Mouse (Mus musculus) brown adipose tissue, adult 24 weeks (tissue): ENCODE results near the gene Nrbp1. TPM values are rescaled to one million over a fixed set of nuclear protein-coding genes. Genes with fewer than 3 reads are reported as not detected.

Experiments
- H3K27ac ChIP-seq: fragments of 200-500 bp; replicated peaks from 2 replicates; pipeline ENCODE4 v1.5.1; 2012; ENCODE audit warnings: low read depth, mild to moderate bottlenecking, low read length
- H3K4me1 ChIP-seq: fragments of 200-500 bp; 2 replicates; pipeline ENCODE4 v1.6.1; 2012; ENCODE audit warnings: low read length, mixed read lengths; ENCODE audit not compliant: control insufficient read depth, insufficient read depth, insufficient read length
- H3K4me3 ChIP-seq: fragments of 200-500 bp; 2 replicates; pipeline ENCODE4 v1.5.1; 2012; ENCODE audit warnings: low read depth, mild to moderate bottlenecking, low read length, moderate library complexity; ENCODE audit not compliant: insufficient read depth
- polyA plus RNA-seq: library from polyadenylated mRNA; stranded (reverse); fragments of >200 nt; gene quantifications from 2 replicates; pipeline ENCODE4 v1.2.4, GENCODE M21; 2012; ENCODE audit not compliant: missing spikeins, insufficient read depth, insufficient read length

Gene Nrbp1
- polyA plus RNA-seq, 1 experiment = 33.7 TPM

DNA sequence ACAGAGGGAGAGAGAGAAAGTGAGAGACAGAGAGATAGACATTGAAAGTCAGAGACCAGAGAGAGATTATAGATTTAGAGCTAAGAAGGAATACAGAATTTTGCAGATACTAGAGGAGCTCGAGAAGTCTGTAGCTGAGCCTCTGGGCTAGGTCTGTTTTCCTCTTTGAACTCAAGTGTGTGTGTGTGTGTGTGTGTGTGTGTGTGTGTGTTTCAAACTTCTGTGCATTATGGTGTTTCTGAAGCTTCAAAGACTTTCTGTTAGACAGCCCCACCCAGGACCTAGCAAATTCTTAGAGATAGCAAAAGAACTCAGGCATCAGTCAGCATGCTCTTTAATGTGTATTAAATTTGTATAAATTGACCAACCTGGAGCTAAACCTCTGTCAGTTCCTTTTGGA, 14.0 kb upstream of the Nrbp1 start:
- no peaks in the 10 kb centered on the region for H3K4me1 ChIP-seq
- H3K4me3 ChIP-seq = no peak overlapping the region
- H3K27ac ChIP-seq = no peak overlapping the region

DNA sequence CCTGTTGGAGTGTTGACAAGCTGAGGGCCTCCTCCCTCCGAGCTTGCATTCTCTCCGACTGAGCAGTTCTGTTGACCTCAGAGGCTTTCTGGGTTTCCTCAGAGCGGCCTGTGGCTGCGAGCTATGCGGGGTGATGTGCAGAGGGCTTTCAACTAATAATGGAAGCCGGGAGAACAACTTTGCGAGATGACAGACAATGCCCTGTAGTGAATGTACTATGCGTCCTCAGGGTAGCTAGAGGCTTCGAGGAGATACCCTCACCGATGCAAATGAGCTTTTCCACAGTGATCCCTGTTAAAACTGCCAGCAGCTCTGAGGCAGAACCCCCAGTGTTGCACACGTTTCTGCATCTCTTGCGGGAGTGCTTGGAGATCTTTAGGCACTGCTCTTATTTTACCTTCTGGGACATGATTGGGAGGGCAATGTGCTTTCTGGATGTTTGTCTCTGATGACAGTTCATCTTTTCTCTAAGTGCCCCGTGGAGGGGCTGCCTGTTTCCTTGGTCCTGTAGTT, 914 bp downstream of the Nrbp1 start:
- H3K27ac ChIP-seq = peak overlapping the region; percentile 57
- H3K4me1 ChIP-seq = peaks cover 4% of the 10 kb centered on the region; the same call in 1 of the 2 replicates
- H3K4me3 ChIP-seq = peak overlapping the region; percentile 89

DNA sequence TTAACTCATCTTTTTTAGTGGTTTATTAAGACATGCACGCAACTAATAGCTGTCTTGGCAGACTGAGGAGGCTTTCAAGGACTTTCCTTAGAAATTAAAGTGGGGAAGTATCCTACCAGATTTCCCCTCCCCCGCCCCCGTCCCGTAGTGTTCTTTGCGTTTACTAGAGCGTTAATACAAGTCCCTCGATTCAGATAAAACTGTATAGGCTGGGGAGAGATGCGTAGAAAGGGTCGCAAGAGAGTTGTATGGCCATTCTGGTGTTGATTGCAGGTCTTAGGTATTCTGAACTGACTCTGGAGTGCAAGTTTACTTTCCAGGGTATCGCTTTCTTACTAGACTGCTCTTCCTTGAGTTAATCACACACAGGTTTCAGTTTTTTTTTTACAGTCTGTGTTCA, 1.5 kb downstream of the Nrbp1 start:
- H3K4me3 ChIP-seq = peak overlapping the region; percentile 89; the same call in 1 of the 2 replicates
- H3K27ac ChIP-seq = no peak overlapping the region
- peaks cover 4% of the 10 kb centered on the region; the same call in 1 of the 2 replicates for H3K4me1 ChIP-seq

DNA sequence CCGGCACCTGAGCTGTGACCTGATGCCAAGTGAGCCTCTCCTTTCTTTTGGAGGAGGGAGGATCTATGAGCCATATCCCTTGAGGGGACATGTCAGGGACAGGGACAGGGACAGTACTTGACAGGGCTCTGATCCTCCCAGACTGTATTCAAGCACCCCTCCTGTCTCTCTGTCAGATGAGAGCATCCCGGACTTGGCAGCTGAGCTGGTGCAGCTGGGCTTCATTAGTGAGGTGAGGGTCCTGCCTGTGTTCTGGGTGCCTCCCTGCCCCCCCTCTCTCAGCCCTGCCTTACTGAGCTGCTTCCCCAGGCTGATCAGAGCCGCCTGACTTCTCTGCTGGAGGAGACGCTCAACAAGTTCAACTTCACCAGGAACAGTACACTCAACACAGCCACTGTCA, 10.1 kb downstream of the Nrbp1 start:
- Histone ChIP-seq H3K4me1 (peaks cover 9% of the 10 kb centered on the region), H3K27ac (no peak overlapping the region), H3K4me3 (no peak overlapping the region)

- peaks cover 9% of the 10 kb centered on the region for H3K4me1 ChIP-seq
- no peak within 1 kb of the TSS for H3K27ac ChIP-seq
- H3K4me3 ChIP-seq = no peak within 1 kb of the TSS
Observed at GRCm38 (mm10) chr5:31251541-31252101, 11.0 kb downstream of the Nrbp1 start, which contains the start of gene Krtcap3. Krtcap3 (plus strand) TSS chr5:31251691.

DNA sequence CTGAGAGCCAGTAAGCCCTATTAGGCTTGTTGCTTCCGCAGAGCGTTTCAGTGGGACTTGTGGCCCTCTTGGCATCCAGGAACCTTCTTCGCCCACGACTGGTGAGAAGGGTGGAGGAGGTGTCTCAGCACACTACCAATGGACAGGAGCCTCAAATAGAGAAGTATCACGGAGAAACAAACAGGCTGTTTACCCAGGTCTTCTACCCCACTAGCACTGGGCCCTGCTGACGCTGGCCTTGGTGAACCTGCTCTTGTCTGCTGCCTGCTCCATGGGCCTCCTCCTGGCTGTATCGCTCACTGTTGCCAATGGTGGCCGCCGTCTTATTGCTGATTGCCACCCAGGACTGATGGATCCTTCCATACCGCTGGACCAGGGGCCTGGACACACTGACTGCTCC, 11.5 kb downstream of the Nrbp1 start:
- no peak overlapping the region for H3K27ac ChIP-seq
- no peak overlapping the region for H3K4me3 ChIP-seq
- peaks cover 9% of the 10 kb centered on the region for H3K4me1 ChIP-seq

GRCm38 (mm10) chr5:31252795-31253545, 12.3 kb downstream of the Nrbp1 start:
- Histone ChIP-seq H3K4me3 (no peak overlapping the region), H3K4me1 (peaks cover 9% of the 10 kb centered on the region), H3K27ac (0 out of 2 replicates have a peak overlapping the region, but pooled peaks have one; percentile 14)

GRCm38 (mm10) chr5:31253806-31254205, 13.1 kb downstream of the Nrbp1 start:
- 0 out of 2 replicates have a peak overlapping the region, but pooled peaks have one; percentile 8 for H3K4me3 ChIP-seq
- peaks cover 9% of the 10 kb centered on the region for H3K4me1 ChIP-seq
- peak overlapping the region; percentile 81 for H3K27ac ChIP-seq

DNA sequence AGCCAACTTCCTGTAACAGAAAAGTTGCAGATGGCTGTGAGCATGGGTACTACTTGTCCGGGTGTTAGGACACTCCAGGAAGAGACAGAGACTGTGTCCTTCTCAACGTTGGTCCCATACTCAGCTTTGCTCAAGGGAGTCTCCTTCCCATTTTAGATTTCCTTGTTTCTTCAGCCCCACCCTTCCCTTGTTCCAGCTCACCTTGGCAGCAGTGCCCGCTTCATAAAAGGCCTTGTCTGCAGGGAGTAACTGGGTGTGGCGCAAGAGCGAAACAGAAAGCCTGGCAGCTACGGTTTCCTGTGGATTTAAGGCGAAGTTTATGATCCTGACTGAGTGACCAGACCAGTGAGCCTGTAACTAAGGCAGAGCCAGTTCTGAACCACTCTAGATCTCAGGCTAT, 13.8 kb downstream of the Nrbp1 start:
- H3K4me1 ChIP-seq = peaks cover 9% of the 10 kb centered on the region
- peak overlapping the region; percentile 8 for H3K4me3 ChIP-seq
- peak overlapping the region; percentile 81 for H3K27ac ChIP-seq

- Histone ChIP-seq H3K4me1 (peaks cover 9% of the 10 kb centered on the region), H3K4me3 (no peak overlapping the region), H3K27ac (peak overlapping the region; percentile 81)
Observed at GRCm38 (mm10) chr5:31254901-31255300, 14.2 kb downstream of the Nrbp1 start.

DNA sequence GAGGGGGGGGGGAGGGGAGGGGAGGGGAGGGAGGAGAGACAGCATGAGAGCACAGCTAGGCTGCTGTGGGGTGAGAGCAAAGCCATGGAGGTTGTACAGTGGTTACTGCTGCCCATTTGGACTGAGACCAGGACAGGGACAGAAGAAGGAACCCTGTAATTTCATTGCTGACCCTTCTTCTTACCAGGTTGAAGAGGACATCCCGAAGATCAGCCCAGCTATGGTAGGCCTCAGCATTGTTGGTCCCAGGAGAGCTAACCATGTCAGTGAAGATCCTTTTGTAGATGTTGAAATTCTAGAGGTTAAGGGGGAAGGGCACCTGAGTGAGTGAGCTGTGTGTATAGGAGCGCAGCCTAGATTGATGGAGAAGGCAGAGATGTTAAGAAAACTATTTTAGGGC, 14.7 kb downstream of the Nrbp1 start:
- H3K4me1 ChIP-seq = peaks cover 9% of the 10 kb centered on the region
- H3K27ac ChIP-seq = no peak overlapping the region
- H3K4me3 ChIP-seq = no peak overlapping the region

- Histone ChIP-seq H3K27ac (no peak overlapping the region), H3K4me1 (peaks cover 9% of the 10 kb centered on the region), H3K4me3 (no peak overlapping the region)
Observed at GRCm38 (mm10) chr5:31255971-31256370, 15.3 kb downstream of the Nrbp1 start.

DNA sequence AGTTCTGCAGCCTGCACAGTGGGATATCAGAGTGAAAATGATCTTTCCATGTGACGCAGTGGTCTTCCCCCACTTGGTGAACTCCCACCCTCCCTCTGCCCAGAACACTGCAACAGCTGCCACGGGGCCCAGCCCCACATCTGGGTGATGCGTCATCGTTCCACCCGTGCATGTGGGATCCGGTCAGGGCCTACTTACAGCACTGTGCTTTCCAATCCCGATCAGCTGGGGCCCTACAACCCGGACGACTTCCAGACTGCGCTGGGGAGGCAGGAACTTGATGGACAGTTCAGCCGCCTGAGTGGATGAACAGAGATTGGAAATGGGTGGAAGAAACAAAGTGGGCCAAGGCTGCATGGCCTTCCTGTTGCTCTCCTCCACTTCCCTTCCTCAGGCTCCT, 17.0 kb downstream of the Nrbp1 start:
- Histone ChIP-seq H3K4me3 (no peak overlapping the region), H3K4me1 (peaks cover 9% of the 10 kb centered on the region), H3K27ac (no peak overlapping the region)

- Histone ChIP-seq H3K4me1 (no peaks in the 10 kb centered on the region), H3K4me3 (no peak overlapping the region), H3K27ac (no peak overlapping the region)
Observed at GRCm38 (mm10) chr5:31266101-31266500, 25.4 kb downstream of the Nrbp1 start.

DNA sequence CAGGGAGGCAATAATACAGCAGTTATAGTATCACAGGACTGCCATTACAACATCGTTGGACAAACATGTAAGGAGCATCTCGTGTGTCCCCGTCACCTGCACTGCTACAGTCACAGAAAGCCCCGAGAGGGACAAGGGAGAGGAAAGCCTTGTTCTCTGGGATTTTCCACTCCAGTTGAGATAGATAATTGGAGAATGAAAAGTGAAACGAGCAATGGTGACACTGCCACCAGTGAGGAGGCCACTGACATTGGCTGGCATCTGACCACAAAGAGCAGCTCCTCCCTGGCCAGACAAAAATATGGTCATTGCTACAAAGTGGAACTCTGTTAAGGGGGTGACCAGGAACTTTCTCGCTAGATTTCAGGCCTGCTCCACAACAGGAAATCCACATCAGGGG, 27.0 kb downstream of the Nrbp1 start:
- no peak overlapping the region for H3K27ac ChIP-seq
- H3K4me3 ChIP-seq = no peak overlapping the region
- H3K4me1 ChIP-seq = no peaks in the 10 kb centered on the region

GRCm38 (mm10) chr5:31273018-31273417, 32.4 kb downstream of the Nrbp1 start:
- Histone ChIP-seq H3K4me3 (no peak overlapping the region), H3K27ac (no peak overlapping the region), H3K4me1 (no peaks in the 10 kb centered on the region)
